Mouse (Mus musculus) ES-CJ7 (cell line): ENCODE results near the gene Clec10a.
A peak's percentile ranks its signal among the peaks of the same experiment; 100 is the strongest.
"Not testable (repeated sequence)": the region's sequence is repeated elsewhere in the genome, so short reads cannot be mapped to it uniquely, and the experiment has no call there.

Source experiments
- DNase-seq: peaks from one replicate; pipeline ENCODE4 v3.0.0; 2011; ENCODE audit warnings: low read depth, low spot score

The Clec10a gene

GRCm38 (mm10) chr11:70155897-70156296, at the start of gene Clec10a:
TSS of gene Clec10a (plus strand) at chr11:70156197.
- DNase-seq: not testable (repeated sequence)

- DNase-seq: no peak
Observed at GRCm38 (mm10) chr11:70107085-70107484, 48.9 kb upstream of the Clec10a start.

- peak; percentile 69 for DNase-seq
Observed at GRCm38 (mm10) chr11:70110146-70110545, 45.9 kb upstream of the Clec10a start.

- DNase-seq: no peak
Observed at GRCm38 (mm10) chr11:70114562-70114961, 41.4 kb upstream of the Clec10a start.

GRCm38 (mm10) chr11:70115901-70116300, 40.1 kb upstream of the Clec10a start:
- no peak for DNase-seq

GRCm38 (mm10) chr11:70129926-70130379, 26.0 kb upstream of the Clec10a start, which contains the start of gene Mgl2:
TSS of gene Mgl2 (plus strand) at chr11:70130329.
- DNase-seq: no peak

GRCm38 (mm10) chr11:70135001-70135400, 21.0 kb upstream of the Clec10a start:
- not testable (repeated sequence) for DNase-seq

GRCm38 (mm10) chr11:70135925-70136324, 20.1 kb upstream of the Clec10a start:
- DNase-seq: not testable (repeated sequence)

- no peak for DNase-seq
Observed at GRCm38 (mm10) chr11:70139171-70139570, 16.8 kb upstream of the Clec10a start.

GRCm38 (mm10) chr11:70151072-70151471, 4.9 kb upstream of the Clec10a start:
- DNase-seq: peak; percentile 38

GRCm38 (mm10) chr11:70162336-70162735, 6.3 kb downstream of the Clec10a start:
- no peak for DNase-seq

GRCm38 (mm10) chr11:70165972-70166921, 10.2 kb downstream of the Clec10a start:
- DNase-seq: no peak

GRCm38 (mm10) chr11:70168136-70168535, 12.1 kb downstream of the Clec10a start:
- no peak for DNase-seq

- DNase-seq: not testable (repeated sequence)
Observed at GRCm38 (mm10) chr11:70169471-70169870, 13.5 kb downstream of the Clec10a start.

- DNase-seq: no peak
Observed at GRCm38 (mm10) chr11:70170291-70170690, 14.3 kb downstream of the Clec10a start.

GRCm38 (mm10) chr11:70171181-70171580, 15.2 kb downstream of the Clec10a start:
- no peak for DNase-seq

GRCm38 (mm10) chr11:70171847-70172246, 15.8 kb downstream of the Clec10a start:
- peak; percentile 88 for DNase-seq

GRCm38 (mm10) chr11:70172298-70172697, 16.3 kb downstream of the Clec10a start:
- peak; percentile 80 for DNase-seq

GRCm38 (mm10) chr11:70174491-70174890, 18.5 kb downstream of the Clec10a start:
- no peak for DNase-seq

GRCm38 (mm10) chr11:70177647-70178046, 21.6 kb downstream of the Clec10a start:
- DNase-seq: peak; percentile 58

GRCm38 (mm10) chr11:70178311-70178710, 22.3 kb downstream of the Clec10a start:
- DNase-seq: no peak

- DNase-seq: no peak
Observed at GRCm38 (mm10) chr11:70178756-70179155, 22.8 kb downstream of the Clec10a start.

GRCm38 (mm10) chr11:70179401-70179800, 23.4 kb downstream of the Clec10a start:
- DNase-seq: peak; percentile 48
